Mouse (Mus musculus) stomach, embryonic 14.5 days (tissue): ENCODE measurements at regions not wholly inside any gene's neighbourhood (a gene's known extent, or its start where the extent isn't known, plus 50 kb on each side); places are given as distances from the start of the nearest gene placed in this dataset.

Experiments
- ATAC-seq: fragments of 200-750 bp; cut with Nextera tagmentation; 2 replicates; pipeline ENCODE4 v1.8.0; 2017; ENCODE audit warnings: low read depth, moderate TSS enrichment; ENCODE audit not compliant: insufficient number of reproducible peaks, insufficient read depth, low FRiP score
- H3K27ac ChIP-seq: fragments of 300-500 bp; sonication (generic); 2 replicates; pipeline ENCODE4 v1.5.1; 2014; ENCODE audit warnings: mild to moderate bottlenecking, low read length, moderate library complexity, mixed read lengths
- H3K27me3 ChIP-seq: fragments of 300-500 bp; sonication (generic); 2 replicates; pipeline ENCODE4 v1.6.1; 2014; ENCODE audit warnings: low read length, control low read depth, mixed read lengths; ENCODE audit not compliant: control insufficient read depth, insufficient read depth
- H3K36me3 ChIP-seq: fragments of 300-500 bp; sonication (generic); 2 replicates; pipeline ENCODE4 v1.6.1; 2014; ENCODE audit warnings: mild to moderate bottlenecking, control low read depth, low read length, moderate library complexity, mixed read lengths; ENCODE audit not compliant: control insufficient read depth, insufficient read depth
- H3K4me1 ChIP-seq: fragments of 300-500 bp; sonication (generic); 2 replicates; pipeline ENCODE4 v1.6.1; 2014; ENCODE audit warnings: low read length, control low read depth, mixed read lengths; ENCODE audit not compliant: control insufficient read depth, insufficient read depth
- H3K4me2 ChIP-seq: fragments of 300-500 bp; sonication (generic); replicated peaks from 2 replicates; pipeline ENCODE4 v1.6.1; 2014; ENCODE audit warnings: low read depth, low read length, control low read depth
- H3K4me3 ChIP-seq: fragments of 300-500 bp; sonication (generic); 2 replicates; pipeline ENCODE4 v1.5.1; 2014; ENCODE audit warnings: low read depth, low read length, control low read depth
- H3K9ac ChIP-seq: fragments of 300-500 bp; sonication (generic); replicated peaks from 2 replicates; pipeline ENCODE4 v1.6.1; 2014; ENCODE audit warnings: low read depth, mild to moderate bottlenecking, control low read depth, low read length, moderate library complexity, mixed read lengths
- H3K9me3 ChIP-seq: fragments of 300-500 bp; sonication (generic); 2 replicates; pipeline ENCODE4 v1.6.1; 2016; ENCODE audit warnings: low read depth, low read length, control low read depth; ENCODE audit not compliant: control insufficient read depth
- WGBS: fragments of 180-500 bp; shearing (Covaris S2); extraction: QIAGEN DNeasy Blood & Tissue Kit; methylation state at CpG from one replicate; pipeline ENCODE4 v1.1.7; 2014; 5-methylcytosine and 5-hydroxymethylcytosine counted together

GRCm38 (mm10) chr2:115399107-115399740 lies 182.3 kb upstream of the BC052040 start:
- H3K4me3 ChIP-seq, result no peak overlapping the region
- WGBS, result 68% methylated on average over 6 of the region's 6 CpGs
- no peak for ATAC-seq

GRCm38 (mm10) chr2:115399987-115400550 lies 181.4 kb upstream of the BC052040 start:
- no peak for ATAC-seq
- no peak overlapping the region for H3K27ac ChIP-seq
- H3K36me3 ChIP-seq, result no peaks in the 10 kb centered on the region
- no peak overlapping the region for H3K9ac ChIP-seq
- 90% methylated on average over 10 of the region's 10 CpGs for WGBS
- H3K4me2 ChIP-seq, result no peak overlapping the region
- H3K27me3 ChIP-seq, result no peaks in the 10 kb centered on the region
- no peak overlapping the region for H3K4me3 ChIP-seq
- no peaks in the 10 kb centered on the region for H3K9me3 ChIP-seq
- no peaks in the 10 kb centered on the region for H3K4me1 ChIP-seq

More at GRCm38 (mm10) chr2:115399107-115399740, 182.3 kb upstream of the BC052040 start:
- H3K27ac ChIP-seq, result no peak overlapping the region
- no peak overlapping the region for H3K4me2 ChIP-seq
- no peaks in the 10 kb centered on the region for H3K27me3 ChIP-seq
- no peaks in the 10 kb centered on the region for H3K4me1 ChIP-seq
- H3K36me3 ChIP-seq, result no peaks in the 10 kb centered on the region
- no peaks in the 10 kb centered on the region for H3K9me3 ChIP-seq
- H3K9ac ChIP-seq, result no peak overlapping the region

GRCm38 (mm10) chr2:115402246-115402645 lies 179.3 kb upstream of the BC052040 start:
- H3K4me3 ChIP-seq, result no peak overlapping the region
- H3K9me3 ChIP-seq, result no peaks in the 10 kb centered on the region
- no peaks in the 10 kb centered on the region for H3K27me3 ChIP-seq
- no peak overlapping the region for H3K27ac ChIP-seq
- H3K9ac ChIP-seq, result no peak overlapping the region
- no peak overlapping the region for H3K4me2 ChIP-seq
- no peaks in the 10 kb centered on the region for H3K36me3 ChIP-seq
- WGBS, result 19% methylated on average over 2 of the region's 2 CpGs
- no peaks in the 10 kb centered on the region for H3K4me1 ChIP-seq
- no peak for ATAC-seq

- Histone ChIP-seq H3K4me1 (no peaks in the 10 kb centered on the region), H3K9ac (no peak overlapping the region), H3K4me3 (no peak overlapping the region), H3K36me3 (no peaks in the 10 kb centered on the region), H3K4me2 (no peak overlapping the region), H3K27me3 (no peaks in the 10 kb centered on the region), H3K9me3 (no peaks in the 10 kb centered on the region), H3K27ac (no peak overlapping the region)
- no peak for ATAC-seq
- WGBS, result 41% methylated on average over 2 of the region's 2 CpGs
These were observed 149.0 kb upstream of the BC052040 start for GRCm38 (mm10) chr2:115432476-115432875.

GRCm38 (mm10) chr2:115441100-115441499 lies 140.4 kb upstream of the BC052040 start:
- WGBS, result 0% methylated on average over 1 of the region's 1 CpGs
- Histone ChIP-seq H3K4me3 (no peak overlapping the region), H3K27ac (no peak overlapping the region), H3K9me3 (no peaks in the 10 kb centered on the region), H3K36me3 (no peaks in the 10 kb centered on the region), H3K27me3 (no peaks in the 10 kb centered on the region), H3K4me2 (no peak overlapping the region), H3K4me1 (no peaks in the 10 kb centered on the region), H3K9ac (no peak overlapping the region)
- 0 out of 2 replicates have a peak, but pooled peaks have one; percentile 42 for ATAC-seq

- Histone ChIP-seq H3K36me3 (no peaks in the 10 kb centered on the region), H3K4me2 (no peak overlapping the region), H3K27me3 (no peaks in the 10 kb centered on the region), H3K4me3 (no peak overlapping the region), H3K9ac (no peak overlapping the region), H3K9me3 (no peaks in the 10 kb centered on the region), H3K4me1 (no peaks in the 10 kb centered on the region), H3K27ac (no peak overlapping the region)
- 76% methylated on average over 6 of the region's 6 CpGs for WGBS
- no peak for ATAC-seq
These were observed 131.6 kb upstream of the BC052040 start for GRCm38 (mm10) chr2:115449783-115450483.

GRCm38 (mm10) chr2:115455593-115455992 lies 125.9 kb upstream of the BC052040 start:
- Histone ChIP-seq H3K27me3 (no peaks in the 10 kb centered on the region), H3K4me3 (no peak overlapping the region), H3K36me3 (no peaks in the 10 kb centered on the region), H3K27ac (no peak overlapping the region), H3K9ac (no peak overlapping the region), H3K9me3 (no peaks in the 10 kb centered on the region), H3K4me2 (no peak overlapping the region), H3K4me1 (peaks cover 7% of the 10 kb centered on the region; the same call in 1 of the 2 replicates)
- WGBS, result 54% methylated on average over 6 of the region's 6 CpGs
- ATAC-seq, result no peak

- Histone ChIP-seq H3K4me2 (no peak overlapping the region), H3K4me3 (no peak overlapping the region), H3K27me3 (no peaks in the 10 kb centered on the region), H3K9ac (no peak overlapping the region), H3K9me3 (no peaks in the 10 kb centered on the region), H3K27ac (no peak overlapping the region), H3K36me3 (no peaks in the 10 kb centered on the region), H3K4me1 (peaks cover 10% of the 10 kb centered on the region)
- WGBS, result 75% methylated on average over 5 of the region's 5 CpGs
- ATAC-seq, result no peak
These were observed 125.0 kb upstream of the BC052040 start for GRCm38 (mm10) chr2:115456372-115457022.
